Mouse (Mus musculus): Measurements from ENCODE around the gene Ndufb10.
"Not testable (repeated sequence)": the region's sequence is repeated elsewhere in the genome, so short reads cannot be mapped to it uniquely, and the experiment has no call there.

Gene Ndufb10

DNA sequence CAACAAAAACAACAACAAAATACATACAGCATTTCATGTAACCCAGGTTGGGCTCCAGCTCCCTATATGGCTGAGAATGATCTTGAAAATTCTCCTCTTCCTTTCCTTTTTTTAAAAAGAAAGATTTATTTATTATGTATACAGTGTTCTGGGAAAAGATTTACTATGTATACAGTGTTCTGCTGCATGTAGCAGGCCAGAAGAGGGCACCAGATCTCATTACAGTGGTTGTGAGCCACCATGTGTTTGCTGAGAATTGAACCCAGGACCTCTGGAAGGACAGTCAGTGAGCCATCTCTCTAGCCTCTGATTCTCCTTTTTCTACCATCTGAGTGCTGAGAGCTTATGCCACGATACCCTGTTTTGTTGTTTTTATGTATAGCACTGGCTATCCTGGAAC is 10.2 kb upstream of the Ndufb10 start:
- DNase-seq (ENCODE audit: low read depth, low spot score) = no peak

DNA sequence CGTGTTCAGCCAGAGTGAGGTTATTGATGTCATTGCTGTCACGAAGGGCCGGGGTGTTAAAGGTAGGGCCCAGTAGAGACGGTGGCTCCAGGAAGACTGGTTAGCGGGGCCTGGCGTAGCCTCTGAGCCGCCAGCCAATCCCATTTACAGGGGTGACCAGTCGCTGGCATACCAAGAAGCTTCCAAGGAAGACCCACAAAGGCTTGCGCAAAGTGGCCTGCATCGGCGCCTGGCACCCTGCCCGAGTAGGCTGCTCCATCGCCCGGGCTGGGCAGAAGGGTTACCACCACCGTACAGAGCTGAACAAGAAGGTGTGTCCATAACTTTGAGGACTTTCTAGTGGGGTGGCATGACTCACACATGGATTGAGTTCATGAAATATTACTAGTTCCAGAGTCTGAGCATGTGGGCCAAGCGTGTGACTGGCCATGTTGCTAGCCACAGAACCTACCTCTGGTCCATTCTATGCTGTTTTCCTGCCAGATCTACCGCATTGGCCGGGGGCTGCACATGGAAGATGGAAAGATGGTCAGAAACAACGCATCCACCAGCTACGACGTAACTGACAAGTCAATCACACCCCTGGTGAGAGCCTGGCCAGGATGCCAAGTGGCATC is 9.3 kb upstream of the Ndufb10 start:
- no peak for DNase-seq (ENCODE audit: low read depth, low spot score)

DNA sequence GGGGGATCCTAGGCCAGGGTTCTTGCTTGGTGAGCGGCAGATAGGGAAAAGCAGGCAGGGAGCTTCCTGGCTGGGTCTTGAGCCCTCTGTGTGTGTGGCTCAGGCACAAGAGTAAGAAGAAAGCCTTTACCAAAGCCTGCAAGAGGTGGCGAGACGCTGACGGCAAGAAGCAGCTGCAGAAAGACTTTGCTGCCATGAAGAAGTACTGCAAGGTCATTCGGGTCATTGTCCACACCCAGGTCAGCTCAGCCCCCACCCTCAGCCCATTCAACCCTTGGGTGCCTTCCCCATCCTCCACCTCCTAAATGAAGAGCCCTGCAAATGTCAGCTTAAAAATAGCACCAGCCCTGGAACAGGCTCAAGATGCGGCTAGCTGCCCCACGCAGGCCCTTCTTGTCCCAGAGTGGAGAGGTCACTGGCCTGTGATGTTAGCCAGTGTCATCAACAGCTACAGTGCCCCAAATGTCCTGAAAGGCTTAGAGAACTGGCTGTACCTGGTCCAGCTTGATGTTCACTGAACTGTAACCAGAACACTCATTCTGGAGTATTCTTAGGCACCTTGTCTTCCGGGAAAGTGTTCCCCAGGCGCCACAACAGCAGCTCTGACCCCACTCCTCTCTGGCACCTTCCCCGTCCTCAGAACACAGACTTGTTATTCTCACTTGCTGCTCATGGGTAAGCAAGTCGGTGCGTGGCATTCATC is 8.1 kb upstream of the Ndufb10 start:
- no peak for DNase-seq (ENCODE audit: low read depth, low spot score)

DNA sequence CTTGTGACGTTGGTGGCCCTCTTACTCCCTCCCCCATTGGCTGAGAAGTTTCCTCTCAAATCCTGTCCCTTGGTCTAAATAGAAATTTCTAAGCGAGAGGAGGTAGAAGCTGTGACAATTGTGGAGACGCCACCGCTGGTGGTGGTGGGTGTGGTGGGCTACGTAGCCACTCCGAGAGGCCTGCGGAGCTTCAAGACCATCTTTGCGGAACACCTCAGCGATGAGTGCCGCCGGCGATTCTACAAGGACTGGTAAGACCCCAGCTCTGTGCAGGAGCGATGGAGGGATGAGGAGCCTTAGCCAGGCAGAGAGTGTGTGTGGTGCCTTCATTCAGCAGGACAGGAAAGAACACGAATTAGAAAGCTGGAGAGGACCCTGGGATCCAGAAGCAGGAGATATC is 6.5 kb upstream of the Ndufb10 start:
- no peak for DNase-seq (ENCODE audit: low read depth, low spot score)

DNA sequence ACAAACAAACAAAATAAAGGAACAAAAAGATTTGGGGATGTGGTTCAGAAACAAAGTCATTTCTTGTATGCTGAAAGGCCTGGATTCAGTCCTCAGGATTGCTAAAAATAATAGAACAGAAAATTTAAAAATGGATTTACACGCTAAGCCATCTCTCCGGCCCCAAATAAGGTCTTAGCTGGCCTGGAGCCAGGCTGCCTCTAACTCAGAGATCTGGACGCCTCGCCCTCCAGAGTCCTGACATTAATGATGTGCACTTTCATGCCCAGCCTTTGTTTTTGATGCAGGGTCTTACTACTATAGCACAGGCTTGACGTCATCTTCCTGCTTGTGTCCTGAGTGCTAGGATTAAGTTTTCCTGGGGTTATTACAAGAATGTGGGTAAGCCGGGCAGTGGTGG is 4.8 kb upstream of the Ndufb10 start:
- DNase-seq (ENCODE audit: low read depth, low spot score) = no peak

DNA sequence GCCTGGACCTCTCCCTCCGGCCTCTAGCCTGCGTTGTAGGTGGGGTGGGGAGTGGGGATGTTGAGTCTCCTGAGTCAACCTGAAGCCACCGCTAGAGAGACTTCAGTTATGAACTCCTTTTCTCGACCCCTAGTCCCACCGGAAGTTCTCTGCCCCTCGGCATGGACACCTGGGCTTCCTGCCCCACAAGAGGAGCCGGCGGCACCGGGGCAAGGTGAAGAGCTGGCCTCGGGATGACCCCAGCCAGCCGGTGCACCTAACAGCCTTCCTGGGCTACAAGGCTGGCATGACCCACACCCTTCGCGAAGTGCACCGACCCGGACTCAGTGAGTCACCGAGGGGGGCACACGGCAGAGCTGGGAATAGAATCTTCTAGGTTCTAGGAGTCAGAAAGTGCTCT is 3.9 kb upstream of the Ndufb10 start:
- DNase-seq (ENCODE audit: low read depth, low spot score) = no peak

DNA sequence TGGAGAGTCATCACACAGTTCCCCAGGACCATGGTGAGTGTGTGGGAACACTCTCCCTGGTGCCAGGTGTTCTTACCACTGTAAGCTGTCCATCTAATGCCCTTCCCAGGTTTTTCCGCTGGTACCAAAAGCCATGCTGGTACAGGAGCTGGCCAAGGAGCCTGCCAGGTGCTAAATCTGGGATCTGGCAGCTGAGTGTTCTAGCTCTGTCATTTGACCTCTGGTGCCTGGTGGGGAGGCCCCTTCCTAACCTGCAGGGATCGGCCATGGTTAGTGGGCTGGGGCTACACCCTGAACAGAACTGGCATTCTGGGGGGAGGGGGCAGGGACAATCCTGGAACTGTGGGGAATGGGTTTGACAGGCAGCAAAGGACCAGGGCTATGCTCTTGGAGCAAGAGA is 3.3 kb upstream of the Ndufb10 start, which contains the start of gene Rpl3l:
Gene Rpl3l (plus strand): TSS at position 203 of the 400 bp plus-strand sequence.
- DNase-seq (ENCODE audit: low read depth, low spot score) = no peak

DNA sequence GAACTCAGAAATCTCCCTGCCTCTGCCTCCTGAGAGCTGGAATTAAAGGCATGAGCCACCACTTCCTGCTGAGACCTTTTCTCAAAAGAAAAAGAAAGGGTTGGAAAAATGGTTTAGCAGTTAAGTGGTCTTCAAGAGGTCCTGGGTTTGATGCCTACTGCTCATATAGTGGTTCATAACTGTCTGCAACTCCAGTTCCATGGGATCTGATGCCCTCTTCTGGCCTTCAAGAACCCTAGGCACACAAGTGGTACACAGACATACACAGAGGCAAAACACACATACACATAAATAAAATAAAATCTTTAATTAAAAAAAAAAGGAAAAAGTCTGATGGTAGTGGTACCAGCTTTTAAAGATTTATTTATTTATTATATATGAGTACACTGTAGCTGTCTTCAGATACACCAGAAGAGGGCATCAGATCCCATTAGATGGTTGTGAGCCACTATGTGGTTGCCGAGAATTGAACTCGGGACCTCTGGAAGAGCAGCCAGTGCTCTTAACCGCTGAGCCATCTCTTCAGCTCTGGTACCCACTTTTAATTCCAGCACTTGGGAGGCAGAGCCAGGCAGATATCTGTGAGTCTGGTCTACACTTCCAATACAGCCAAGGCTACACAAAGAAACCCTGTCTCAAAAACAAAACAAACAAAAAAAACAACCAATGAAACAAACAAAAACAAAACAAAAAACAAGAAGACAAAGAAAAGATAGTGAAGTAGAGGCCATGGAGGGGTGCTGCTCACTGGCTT is 1.5 kb upstream of the Ndufb10 start:
- no peak for DNase-seq (ENCODE audit: low read depth, low spot score)

DNA sequence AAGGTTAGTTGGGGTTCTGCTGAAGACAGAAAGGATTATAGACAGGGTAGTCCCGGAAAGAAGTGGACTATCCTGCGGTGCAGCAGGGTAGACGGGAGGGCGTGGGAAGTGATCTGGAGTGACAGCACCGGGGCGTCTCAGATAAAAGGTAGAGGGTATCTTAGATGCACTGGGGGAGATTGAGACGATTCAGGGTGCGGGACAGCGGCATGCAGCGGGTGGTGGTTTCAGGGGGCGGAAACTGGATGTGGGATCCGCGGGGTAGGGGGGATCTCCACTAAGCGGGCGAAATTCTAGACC is 447 bp downstream of the Ndufb10 start:
- no peak for DNase-seq (ENCODE audit: low read depth, low spot score)

DNA sequence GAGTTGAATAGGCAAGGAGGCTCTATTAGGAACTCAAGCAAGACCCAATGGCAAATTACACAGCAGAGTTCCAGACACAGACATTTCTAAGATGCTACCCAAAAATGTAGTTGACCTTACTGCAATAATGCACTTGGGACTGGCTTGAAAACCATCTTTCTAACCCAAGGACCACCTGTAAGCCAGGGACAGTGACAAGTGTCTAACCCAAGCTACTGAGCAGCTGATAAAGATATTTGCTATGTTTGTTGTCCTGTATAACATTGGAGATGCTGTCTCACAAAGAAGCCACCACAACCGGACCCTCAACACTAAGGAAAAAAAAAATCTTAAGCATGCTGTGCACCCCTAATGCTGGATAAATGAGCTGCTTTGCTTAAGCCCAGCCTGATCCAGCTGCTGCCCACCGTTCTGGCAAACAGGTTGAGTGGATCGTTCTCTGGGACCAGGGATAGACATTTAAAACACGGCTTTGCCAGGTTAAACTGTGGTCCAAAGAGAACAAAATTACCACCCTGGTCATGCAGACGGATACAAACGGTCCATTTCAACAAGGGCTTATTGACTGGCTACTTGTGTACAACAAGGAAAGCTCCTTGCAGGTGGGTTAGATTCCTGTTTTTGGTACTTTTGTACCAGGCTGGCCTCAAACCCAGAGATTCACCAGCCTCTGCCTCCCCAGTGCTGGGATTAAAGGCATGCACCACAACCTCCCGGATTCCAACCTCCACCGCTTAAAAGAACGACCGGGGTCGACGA is 977 bp downstream of the Ndufb10 start:
- no peak for DNase-seq (ENCODE audit: low read depth, low spot score)

DNA sequence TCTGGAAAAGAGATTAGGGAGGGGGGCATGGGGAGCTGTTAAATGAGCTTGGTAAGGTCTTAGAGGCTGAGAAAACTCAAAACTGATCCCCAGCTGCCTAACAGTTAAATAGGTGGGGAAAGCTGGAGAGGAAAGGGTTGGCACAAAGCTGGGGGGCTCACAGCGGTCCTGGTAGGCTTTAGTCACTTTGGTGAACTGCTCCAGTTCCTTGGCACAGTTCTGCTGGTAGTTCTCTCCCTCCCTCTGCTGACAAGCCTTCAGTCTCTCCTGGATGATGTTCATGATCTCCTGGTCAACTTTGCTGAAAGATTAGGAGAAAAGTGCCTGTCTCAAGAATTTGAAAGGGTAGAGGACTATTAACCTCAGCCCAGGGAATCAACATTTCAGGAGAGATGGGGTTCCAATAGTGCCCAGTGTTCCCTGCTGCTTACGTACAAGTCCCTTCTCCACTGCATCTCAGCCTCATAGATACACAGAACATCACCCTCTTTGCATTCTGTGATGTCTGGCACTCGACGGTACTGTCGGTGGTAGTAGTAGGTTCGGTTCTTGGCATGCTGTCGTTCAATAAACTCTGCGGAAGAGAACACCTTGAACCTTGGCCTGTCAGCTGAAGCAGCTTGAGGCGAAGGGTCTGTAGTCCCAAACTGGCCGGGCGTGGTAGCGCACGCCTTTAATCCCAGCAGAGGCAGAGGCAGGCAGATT is 1.9 kb downstream of the Ndufb10 start:
- no peak for DNase-seq (ENCODE audit: low read depth, low spot score)

DNA sequence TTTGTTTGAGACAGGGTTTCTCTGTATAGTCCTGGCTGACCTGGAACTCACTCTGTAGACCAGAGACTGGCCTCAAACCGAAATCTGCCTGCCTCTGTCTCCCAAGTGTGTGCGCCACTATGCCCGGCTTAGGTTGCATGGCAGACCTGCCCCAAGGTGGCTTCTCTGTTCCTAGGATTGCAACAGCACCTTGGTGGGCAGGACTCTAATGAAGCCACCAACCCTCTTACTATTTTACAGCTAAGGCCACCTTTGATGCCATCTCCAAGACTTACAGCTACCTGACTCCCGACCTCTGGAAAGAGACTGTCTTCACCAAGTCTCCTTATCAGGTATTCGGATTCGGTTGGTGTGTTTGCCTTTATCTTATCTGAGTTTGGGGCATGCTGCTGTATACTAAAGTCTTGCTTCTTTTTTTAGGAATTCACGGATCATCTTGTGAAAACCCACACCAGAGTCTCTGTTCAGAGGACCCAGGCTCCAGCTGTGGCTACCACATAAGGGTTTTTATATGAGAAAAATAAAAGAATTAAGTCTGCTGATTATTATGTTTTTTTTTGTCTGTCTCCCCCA is 2.8 kb downstream of the Ndufb10 start:
- DNase-seq (ENCODE audit: low read depth, low spot score) = not testable (repeated sequence)

DNA sequence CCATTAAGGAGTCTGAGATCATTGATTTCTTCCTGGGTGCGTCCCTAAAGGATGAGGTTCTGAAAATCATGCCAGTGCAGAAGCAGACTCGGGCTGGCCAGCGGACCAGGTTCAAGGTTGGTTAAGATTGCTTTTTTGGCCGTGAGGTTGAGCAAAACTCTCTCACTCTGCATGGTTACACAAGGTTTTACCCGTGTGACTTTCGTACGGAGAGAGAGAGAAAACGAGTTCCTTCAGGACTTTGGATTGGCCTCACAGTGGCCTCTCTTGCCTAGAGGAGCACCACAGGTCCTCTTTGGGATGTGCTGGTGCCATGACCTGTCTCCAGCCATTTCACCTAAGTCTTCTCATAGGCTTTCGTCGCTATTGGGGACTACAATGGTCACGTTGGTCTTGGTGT is 3.7 kb downstream of the Ndufb10 start:
- not testable (repeated sequence) for DNase-seq (ENCODE audit: low read depth, low spot score)

DNA sequence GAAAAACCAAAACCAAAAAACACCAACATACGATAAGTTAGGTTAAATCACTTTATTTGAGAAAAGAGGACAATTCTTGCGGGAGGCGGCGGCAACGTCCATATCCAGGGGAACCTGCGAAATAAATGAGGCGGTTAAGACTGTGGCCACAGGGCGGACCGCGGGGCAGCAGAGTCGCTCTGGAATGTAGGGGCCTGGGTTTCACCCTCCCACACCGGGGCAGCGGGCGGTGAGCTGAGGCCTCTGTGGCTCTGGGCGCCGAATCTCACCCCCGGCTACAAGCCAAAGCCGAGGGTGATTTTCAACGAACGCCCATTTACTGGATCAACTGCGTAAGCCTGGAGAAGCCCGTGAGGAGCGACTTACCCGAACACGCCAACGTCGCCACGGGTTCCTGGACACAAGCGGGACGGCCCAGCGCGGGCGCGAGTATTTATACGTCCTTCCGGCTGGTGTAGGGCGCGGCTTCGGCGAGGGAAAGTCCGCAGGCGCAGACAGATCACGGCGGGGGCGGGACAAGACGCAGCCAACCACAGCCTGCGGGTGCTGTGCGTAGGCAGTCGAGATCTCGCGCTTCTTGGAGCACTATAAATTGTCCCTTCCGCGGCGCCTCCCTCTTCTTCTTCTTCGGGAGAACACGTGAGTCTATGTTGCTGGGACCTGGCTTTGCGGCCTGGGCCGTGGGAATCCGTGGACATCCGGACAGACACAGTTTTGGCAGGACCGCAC is 4.6 kb downstream of the Ndufb10 start:
- peak; percentile 100 for DNase-seq (ENCODE audit: low read depth, low spot score)

DNA sequence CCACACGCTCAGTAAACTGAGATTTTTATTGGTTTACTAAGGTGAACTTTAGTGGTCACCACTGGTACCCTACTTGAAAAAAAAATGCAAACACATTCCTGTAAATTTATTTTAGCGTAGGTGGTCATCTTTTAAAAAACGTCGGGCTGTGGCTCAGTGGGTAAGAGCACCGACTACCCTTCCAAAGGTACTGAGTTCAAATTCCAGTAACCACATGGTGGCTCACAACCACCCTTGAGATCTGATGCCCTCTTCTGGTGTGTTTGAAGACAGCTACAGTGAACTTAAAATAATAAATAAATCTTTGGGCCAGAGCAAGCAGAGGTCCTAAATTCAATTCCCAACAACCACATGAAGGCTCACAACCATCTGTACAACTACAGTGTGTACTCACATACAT is 5.3 kb downstream of the Ndufb10 start:
- not testable (repeated sequence) for DNase-seq (ENCODE audit: low read depth, low spot score)

DNA sequence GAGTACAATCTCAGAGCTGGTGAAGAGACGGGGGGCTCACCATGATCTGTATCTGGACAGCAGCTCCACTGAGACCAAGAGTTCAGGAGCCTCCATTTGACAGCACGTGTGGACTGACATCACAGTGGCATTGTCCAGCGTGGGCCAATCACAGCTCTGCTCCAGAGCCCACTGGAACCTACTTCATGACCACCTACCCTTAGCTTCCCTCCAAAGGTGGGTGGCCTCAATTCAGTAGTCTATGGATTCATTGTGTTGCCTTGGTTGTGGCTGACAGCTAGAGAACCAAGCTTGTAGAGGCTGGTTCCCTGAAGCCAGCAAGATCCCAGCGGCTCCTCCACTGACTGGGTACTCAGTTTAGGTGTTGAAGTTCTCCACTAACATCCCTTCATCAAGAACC is 6.3 kb downstream of the Ndufb10 start, which contains the start of the genes Rnf151 and Rps2:
Gene Rnf151 (minus strand): TSS at position 121 of the 400 bp plus-strand sequence.
Gene Rps2 (plus strand): TSS at position 174 of the 400 bp plus-strand sequence.
- no peak for DNase-seq (ENCODE audit: low read depth, low spot score)

DNA sequence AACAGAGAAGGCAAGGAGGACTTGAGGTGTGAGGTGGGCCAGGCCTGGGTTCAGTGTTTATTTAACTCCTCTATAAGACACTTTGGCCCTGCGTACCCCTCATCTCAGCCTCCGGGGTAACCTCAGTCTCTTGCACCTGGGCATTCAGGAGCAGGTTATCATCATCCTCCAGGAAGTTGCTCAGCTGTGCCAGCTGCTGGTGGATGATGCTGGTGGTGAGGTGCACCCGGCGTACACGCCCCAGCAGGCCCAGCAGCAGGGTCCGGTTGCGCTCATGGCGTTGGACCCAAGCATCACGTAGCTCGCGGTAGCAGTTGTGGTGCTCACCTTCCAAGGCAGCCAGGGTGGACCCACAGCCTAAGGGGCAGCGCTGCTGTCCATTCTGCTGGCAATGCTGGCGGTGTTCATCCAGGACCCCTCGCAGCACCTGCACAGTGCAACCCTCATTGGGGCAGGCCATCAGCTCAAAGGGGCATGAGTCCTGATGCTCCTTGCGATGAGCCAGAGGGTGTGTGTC is 8.1 kb downstream of the Ndufb10 start:
- DNase-seq (ENCODE audit: low read depth, low spot score) = no peak

DNA sequence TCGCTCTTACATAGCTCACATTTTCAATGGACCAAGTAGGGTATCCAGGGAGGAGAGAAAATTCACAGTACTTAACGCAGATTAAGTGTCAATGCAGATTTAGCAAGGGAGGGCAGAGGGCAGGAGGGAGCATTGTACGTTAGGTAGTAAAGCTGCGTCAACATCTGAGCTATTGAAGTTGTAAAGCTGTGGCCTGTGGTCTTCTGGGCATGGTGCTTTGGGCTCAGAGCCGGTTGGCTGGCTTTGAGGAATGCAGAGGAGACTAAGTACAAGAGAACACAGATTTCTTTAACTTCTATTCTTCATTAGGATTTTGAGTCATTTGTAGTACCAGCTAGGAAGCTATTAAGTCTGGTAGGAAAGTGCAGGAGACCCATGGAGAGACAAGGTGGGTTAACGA is 8.7 kb downstream of the Ndufb10 start:
- no peak for DNase-seq (ENCODE audit: low read depth, low spot score)

DNA sequence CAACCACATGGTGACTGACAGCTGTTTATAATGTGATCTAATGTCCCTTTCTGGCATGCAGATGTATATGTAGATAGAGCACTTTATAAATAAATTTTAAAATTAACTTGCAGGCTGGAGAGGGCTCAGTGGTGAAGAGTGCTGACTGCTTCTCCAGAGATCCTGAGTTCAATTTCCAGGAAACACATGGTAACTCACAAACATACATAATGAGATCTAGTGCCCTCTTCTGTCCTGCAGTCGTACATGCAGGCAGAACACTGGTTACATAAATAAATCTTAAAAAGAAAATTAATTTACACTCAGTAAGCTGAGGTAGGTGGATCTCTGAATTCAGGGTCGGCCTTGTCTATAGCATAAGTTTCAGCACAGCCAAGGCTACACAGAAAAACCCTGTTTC is 15.6 kb downstream of the Ndufb10 start:
- DNase-seq (ENCODE audit: low read depth, low spot score) = peak; percentile 72

DNA sequence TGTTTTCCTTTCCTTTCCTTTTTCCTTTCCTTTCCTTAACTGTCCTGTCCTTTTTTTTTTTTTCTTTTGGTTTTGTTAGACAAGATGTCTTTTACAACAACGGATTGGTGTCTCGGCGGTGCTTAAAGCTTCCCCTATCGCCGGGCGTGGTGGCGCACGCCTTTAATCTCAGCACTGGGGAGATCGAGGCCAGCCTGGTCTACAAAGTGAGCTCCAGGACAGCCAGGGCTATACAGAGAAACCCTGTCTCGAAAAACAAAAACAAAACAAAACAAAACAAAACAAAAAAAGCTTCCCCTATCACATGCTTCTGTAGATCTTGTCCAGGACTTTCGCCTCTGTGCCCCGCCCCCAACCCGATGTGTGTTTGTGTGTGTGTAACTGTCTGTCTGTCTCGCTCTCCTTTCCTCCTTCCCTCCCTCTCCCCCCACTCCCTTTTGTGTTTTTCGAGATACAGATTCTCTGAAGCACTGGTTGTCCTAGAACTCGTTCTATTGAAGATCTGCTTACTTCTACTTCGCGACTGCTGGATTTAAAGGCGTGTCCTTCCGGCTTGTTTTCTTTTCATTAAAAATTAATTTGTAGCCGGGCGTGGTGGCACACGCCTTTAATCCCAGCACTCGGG is 16.4 kb downstream of the Ndufb10 start:
- DNase-seq (ENCODE audit: low read depth, low spot score) = no peak
